Mouse (Mus musculus) ovary, postnatal 14 days (tissue): Measurements from ENCODE around the gene Prdx1.
"Not testable (repeated sequence)": the region's sequence is repeated elsewhere in the genome, so short reads cannot be mapped to it uniquely, and the experiment has no call there.

Experiments
- DNase-seq: peaks from one replicate; pipeline ENCODE4 v3.0.0; 2022; ENCODE audit warnings: low spot score

Gene Prdx1

DNA sequence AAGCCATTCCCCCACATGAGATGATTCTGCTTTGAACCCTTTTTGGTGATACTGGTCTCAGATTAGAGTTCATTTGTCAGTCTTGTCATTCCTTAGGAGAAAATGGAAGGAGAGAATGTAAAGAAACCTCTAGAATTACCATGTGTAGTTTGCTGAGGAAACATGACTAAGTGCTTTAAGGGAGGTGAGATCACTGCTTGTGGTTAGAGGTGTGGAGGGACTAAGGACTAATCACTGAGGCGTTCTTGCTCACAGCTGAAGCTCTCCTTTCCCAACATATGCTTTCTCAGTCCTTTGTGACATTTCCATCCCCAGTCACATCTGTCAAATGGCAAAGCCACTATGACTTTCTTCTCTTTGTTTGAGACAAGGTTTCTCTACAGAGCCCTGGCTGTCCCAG is 7.5 kb upstream of the Prdx1 start:
- no peak for DNase-seq

DNA sequence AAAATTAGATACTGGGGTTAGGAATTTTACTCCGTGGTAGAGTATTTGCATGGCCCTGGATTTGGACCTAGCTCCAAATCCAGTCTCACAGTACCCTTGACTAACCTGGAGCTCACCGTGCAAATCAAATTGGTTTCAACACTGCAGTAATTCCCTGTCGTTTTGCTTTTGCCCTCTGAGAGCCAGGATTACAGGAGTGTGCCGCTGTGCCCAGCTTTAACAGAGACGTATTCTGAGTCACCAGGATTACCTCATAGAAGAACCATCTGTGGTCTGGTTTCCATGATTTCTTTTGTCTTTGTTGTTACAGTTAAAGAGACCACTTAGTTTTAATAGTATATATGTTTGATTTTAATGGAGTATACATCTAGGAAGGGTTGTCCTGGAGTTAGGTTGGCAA is 6.2 kb upstream of the Prdx1 start:
- DNase-seq: no peak

DNA sequence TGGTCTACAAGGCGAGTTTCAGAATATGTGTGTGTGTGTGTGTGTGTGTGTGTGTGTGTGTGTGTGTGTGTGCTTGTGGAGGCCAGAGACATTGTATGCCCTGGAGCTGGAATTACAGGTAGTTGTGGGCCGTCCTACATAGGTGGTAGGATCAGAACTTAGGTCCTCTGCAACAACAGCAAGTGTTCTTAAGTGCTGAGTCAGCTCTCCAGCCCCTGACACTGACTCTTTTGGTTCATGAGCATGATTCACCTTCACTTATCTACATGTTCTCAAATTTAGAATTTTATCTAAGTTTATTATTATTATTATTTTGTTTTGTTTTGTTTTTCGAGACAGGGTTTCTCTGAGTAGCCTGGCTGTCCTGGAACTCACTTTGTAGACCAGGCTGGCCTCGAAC is 4.8 kb upstream of the Prdx1 start:
- not testable (repeated sequence) for DNase-seq

DNA sequence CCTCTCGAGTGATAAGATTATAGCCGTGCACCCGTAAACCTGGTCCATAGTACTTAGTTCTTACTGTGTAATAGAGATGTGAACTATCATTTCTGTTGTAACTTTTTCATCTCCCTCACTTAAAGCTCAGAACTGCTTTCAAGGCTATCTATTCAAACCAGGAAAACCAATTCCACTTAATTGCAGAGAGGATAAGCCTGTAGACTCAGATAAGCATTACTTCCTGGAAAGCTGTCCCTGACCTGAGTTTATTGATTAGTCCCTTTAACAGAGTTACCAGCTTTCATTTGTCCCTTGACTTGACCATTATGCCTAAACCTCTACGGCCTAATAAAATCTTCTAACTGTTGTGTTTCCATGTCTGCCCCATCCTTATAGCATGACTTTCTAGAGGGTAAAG is 1.4 kb upstream of the Prdx1 start:
- no peak for DNase-seq

DNA sequence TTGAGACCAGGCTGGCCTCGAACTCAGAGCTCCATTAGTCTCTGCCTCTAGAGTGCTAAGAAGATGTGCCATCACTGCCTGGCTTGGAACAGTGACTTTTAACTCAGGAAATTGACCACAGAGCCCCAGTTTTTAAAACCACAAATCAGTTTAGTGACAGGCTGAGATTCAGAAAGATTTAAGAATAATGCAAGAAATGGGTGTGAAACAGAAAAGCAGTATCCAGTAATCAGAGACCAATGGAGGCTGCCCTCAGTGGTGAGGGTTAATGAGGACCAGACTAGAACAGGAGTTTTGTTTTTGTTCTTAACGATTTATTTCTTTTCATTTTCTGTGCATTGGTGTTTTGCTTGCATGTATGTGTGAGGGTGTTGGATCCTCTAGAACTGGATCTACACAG is 679 bp upstream of the Prdx1 start:
- no peak for DNase-seq

DNA sequence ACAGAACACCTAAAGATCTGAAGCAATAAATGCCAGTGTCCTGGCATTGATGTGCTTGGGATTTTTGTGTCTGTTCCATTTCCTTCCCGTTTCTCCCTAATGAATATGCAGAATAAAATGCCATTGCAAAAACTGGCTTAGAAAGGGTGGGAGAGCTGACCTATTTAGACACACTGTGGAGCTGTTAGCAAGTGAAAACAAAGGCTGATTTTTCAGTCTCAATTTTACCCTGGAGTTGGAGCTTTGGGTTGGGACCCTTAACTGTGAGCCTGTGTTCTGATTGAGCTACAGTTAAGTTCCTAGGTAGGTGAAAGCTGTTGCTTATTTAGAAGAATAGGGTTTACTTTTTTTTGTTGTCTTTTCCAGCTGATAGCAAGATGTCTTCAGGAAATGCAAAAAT is 1.7 kb downstream of the Prdx1 start:
- DNase-seq: no peak

DNA sequence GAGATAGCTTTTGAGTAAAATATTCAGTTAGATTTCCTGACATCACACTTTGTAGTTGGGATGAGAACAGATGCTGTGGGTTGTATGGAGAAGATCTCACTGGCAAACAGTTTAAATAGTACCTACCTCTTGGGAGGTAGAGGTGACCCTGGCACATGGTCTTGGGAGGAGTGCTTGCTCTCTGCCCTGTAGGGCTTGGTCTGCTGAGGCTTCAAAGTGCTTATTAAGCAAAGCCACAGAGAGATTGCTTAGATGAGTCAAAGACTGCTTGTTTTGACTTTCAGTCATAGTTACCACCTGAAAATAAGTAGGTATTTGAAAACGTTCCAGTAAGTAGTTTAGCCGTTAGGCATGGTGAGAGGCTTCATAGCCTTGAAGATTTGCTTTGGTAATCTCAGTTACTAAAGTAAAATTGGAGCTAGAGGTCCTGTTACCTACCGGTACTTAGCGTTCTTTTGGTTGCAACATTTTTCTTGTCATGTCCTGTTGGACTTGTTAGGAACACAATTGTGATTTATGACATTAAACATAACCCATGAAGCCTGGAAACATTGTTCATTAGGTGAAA is 4.0 kb downstream of the Prdx1 start:
- no peak for DNase-seq

DNA sequence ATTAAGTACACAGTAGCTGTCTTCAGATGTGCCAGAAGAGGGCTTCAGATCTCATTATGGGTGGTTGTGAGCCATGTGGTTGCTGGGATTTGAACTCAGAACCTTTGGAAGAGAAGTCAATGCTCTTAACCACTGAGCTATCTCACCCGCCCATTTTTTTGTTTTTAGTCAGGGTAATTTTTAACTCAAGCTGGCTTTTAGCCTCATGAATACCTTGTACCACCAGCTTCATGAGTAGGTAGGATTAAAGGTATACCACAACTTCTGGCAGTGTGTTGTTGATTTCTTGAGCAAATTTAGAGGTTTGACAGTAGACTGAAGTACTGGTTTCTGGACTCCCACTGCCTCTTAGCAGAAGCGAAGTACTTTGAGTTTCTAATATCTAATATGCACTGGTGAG is 6.8 kb downstream of the Prdx1 start:
- no peak for DNase-seq

DNA sequence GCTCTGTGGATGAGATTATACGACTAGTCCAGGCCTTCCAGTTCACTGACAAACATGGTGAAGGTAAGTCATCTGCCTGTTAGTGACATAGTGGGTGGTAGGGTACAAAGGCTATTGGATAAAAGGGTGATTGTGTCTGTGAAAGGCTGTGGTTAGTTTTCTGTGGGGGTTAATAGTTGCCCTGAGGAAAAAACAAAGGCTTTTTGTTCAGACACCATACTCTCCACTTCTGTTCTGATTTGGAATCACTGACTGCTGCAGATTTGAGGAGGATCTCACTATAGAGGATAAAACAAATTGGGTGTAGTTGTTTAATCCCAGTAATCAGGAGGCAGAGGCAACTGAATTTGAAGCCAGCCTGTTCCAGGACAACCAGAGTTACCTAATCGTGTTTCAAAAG is 8.4 kb downstream of the Prdx1 start:
- no peak for DNase-seq

DNA sequence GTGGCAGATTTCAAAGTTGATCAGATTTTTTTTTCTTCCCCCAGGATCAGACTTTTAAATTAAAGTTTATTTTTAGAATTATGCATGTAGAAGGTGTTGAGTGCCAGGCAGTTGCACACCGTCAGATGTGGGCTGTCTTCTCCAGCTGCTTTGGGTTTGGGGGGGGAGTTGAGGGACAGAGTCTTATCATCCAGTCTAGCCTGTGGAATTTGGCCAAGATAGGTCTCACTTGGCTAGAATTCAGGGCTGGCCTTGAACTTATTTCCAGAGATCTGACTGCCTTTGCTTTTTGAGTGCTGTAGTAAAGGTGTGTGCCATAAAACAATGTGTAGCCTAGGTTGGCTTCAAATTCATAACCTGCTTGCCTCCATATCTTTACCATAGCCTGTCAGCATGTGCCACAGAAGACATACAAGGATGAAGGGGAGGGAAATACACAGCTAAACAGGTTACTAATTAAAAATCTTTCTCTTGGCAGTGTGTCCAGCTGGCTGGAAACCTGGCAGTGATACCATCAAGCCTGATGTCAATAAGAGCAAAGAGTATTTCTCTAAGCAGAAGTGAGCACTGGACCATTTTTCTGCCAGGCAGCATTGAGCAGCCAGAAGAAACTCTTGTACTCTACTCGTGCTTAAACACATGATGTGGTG is 13.5 kb downstream of the Prdx1 start:
- DNase-seq: no peak

DNA sequence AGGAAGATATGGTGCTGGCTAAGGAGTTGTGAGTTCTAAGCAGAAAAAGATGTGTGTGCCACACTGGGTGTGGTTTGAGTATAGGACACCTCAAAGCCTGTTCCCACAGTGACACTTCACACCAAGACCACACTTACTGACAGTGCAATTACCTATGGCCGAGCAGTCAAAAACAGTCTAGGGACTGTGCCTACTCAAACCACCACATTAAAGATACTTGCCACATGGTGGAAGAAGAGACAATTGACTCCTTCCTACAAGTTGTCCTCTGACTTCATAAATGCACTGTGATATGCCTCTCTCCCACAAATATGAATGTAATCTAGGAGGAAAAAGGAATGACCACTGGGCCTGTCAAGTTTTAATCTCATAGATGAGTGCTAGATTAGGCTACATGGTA is 15.6 kb downstream of the Prdx1 start:
- no peak for DNase-seq

DNA sequence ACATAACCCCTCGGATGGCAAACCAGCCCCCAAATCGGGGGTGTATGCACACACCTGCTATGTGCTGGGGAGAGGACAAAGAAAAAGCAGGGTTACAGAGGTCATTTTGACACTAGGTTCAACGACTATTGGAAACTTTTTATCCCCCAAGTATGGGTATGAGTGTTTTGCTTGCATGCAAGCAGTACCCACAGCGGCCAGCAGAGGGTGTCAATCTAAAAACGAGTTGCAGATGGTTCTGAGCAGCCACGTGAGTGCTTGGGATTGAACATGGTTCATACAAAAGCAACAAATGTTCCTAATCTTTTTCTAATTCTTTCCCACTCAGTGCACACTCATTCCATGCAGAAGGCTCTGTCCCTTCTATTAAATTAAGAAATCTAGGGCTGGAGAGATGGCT is 18.5 kb downstream of the Prdx1 start:
- DNase-seq: peak; percentile 75

DNA sequence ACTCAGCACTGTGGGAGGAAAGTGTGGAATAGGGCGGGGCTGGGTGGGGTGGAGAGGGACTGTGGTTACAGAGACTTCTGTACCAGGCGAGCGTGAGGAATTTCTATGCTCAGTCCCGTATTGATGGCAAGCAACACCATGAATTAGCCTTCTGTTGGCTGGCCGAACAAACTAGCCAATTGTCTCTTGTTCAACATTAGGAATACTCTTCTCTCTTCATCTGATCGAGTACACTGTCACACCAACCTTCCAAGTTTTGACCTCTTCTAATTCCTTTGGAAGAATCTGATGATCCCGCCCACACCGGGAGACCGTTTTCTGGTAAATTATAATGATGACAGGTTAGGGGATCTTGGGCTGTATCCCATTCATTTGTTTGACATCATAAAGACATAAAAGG is 22.3 kb downstream of the Prdx1 start:
- no peak for DNase-seq

DNA sequence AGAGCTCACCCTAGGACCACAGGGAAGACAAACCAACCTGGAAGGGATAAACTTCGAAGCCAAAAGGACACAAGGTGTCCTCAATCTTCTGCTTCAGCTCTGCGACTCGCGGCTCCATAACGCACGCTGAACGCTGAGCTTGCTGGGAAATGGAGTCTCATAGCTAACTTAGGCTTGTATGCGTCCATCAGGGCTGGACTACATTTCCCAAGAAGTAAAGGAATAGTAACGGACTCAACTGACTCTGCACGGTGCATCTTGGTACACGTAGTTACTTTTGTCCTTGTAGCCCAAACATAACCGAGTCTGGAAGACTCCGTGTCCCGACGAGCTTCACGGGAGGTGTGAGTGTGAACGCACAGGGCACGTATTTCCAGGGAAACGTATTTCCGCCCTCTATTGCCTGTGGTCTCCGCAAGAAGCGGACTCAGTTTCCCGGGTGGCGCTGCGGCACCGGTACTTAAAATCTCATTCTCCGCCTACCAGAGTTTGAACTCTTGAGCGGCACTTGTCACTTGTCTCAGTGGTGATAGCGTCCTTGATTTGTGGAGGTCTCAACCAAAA is 22.9 kb downstream of the Prdx1 start, which contains the start of the genes Mmachc and Ccdc163:
Gene Mmachc (minus strand): TSS at position 206 of the 564 bp plus-strand sequence.
Gene Ccdc163 (plus strand): TSS at position 309 of the 564 bp plus-strand sequence.
- DNase-seq: peak; percentile 69

DNA sequence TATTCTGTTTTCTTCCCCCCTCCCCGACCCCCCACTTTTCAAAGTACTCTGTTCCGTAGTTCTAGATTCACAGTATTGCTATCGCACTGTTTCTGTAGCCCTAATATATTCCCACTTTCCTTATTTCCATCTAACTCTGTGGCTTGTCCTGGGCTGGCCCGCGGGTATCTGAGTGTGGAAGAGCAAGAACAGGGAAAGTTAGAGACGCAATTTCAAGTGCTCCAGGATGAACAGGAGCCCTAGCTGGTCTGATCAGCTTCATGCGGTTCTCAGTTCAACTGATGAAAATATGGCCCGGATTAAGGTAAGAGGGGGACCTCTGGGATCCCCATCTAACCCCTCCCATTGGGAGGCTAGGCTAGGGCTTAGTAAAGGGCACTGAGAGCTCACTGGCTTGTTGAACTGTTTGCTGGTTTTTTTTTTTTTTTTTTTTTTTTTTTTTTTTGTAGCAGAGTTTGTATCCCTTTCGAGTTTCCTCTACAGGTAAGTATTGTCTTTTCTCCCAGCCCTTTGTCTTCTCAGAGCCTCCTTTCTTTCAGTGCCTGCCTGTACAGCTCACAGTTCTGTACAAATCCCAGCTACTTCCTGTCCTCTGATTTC is 23.5 kb downstream of the Prdx1 start:
- DNase-seq: no peak

DNA sequence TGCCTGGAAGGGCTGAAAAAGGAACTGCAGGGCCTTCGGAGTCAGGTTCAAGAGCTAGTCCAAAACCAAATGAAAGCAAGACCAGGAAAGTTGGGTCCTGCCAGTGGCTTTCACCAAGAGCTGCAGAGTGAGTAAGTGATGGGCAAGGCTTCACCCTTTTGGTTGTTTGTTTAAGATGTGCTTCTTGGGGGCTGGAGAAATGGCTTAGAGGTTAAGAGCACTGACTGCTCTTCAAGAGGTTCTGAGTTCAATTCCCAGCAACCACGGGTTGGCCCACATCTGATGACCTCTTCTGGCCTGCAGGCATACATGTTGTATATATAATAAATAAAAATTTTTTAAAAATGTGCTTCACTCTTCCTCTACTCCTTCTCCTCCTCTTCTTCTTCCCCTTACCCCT is 24.8 kb downstream of the Prdx1 start:
- DNase-seq: no peak

DNA sequence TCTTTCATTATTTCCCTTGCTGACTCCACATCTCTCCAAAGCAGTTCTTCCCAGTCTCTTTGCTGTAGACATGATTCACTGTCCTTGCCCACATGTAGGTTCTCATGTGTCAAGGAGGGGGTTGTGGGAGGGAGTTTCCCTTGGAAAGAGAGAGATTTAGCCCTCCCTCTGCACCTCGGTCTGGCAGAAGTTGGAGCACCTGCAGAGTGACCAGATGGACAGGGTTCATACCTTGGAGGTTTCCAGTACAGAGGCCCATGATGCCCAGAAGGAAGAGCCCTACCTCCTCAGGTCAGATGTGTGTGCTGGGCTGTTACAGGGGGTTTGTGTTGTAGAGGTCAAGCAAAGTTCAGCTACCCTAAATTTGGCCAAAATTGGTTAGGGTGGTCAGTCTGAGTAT is 27.2 kb downstream of the Prdx1 start:
- no peak for DNase-seq

DNA sequence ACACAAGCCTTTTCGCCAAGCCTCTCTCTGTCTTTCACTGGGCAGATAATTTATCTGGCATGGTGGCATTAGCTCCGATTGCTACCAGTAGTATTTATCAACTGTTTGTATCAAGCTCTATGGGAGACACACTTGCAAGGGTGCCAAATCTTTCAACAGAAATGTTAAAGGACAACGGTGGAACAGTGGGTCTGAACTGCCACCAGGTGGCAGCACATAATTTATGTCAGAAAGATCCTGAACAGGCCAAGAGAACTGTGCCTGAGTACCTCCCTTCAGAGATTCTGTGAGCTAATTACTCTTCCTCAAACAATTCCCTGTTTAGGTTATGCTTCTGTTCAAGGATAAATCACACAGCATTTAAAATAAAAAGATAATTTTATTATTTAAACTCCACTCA is 34.1 kb downstream of the Prdx1 start:
- DNase-seq: peak; percentile 47

DNA sequence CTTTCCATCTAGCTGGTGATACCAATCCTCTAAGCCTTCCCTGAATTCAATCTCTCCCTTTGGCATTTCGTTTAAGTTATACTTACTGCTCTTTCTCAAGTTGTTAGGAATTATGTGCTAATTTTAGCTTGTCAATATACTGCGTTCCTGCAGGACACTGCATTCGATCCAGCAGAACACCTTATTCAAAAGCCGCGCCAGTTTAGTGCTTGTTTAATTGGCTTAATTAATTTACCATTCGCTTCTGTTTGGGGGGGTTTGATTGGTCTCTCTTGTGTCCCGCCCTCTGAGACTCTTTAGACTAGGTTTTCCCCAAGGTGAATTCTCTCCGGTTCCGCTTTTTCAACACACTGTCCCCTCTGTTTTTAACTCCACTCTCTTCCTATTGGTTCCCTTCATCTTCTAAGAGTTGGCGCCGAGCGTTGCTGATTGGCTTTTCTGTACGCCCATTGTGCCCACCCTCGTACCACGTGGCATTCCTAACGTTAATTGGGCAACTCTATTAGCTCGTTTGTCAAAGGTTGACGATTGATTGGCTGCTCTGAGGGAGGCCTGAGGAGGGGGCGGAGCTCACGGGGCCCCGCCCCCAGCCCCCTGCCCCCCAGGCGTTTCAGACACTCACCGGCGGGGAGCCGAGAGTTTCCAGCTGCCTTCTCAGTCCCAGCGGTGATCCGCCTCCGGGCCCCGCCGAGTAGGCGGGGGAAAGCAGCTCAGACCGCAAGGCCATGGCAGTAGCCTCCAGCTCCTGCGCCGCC is 35.2 kb downstream of the Prdx1 start, which contains the start of gene Tesk2:
Gene Tesk2 (plus strand): TSS at position 606 of the 755 bp plus-strand sequence.
- DNase-seq: peak; percentile 69

DNA sequence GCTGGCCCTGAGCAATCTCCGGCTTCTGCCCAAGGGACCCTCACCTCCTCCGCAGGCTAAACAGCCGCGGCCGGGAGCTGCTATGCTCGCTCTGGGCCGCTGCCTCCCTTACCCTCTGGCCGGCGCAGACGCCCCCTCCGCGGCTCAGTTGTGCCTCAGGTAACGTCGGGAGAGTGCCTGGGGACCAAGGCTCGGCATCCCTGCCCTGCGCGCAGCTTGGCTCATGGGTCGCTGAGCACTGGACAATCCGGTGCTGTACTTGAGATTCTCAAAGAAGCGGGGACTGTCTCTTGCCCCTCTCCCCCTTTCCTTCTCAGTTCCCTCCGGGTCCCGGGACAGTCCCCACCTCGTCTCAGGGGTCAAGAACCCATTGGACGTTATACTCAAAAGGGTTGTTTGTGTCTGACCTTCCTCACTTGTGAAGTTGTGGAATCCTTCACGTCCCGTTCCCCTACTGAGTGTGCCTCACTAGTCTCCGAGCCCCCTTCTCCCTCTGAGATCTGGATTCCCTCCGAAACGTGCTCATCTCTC is 35.8 kb downstream of the Prdx1 start:
- DNase-seq: no peak

DNA sequence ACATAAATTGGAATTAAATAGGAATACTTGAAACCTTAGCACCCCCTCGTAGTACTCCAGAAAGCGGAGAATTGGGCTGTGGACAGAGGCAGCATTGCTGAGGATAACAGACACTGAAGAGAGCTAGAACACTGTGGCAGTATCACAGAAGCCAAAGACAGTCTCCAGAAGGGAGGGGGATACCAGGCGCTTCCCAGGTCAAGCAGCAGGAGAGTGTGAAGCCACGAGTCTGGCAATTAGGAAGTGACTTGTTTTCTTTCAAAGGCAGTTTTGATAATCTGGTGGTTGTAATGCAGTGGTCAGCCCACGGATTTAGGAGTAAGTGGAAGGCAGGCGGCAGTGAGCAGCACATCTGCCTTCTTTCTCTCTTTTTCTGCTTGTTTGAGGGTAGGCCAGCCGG is 36.9 kb downstream of the Prdx1 start:
- no peak for DNase-seq

DNA sequence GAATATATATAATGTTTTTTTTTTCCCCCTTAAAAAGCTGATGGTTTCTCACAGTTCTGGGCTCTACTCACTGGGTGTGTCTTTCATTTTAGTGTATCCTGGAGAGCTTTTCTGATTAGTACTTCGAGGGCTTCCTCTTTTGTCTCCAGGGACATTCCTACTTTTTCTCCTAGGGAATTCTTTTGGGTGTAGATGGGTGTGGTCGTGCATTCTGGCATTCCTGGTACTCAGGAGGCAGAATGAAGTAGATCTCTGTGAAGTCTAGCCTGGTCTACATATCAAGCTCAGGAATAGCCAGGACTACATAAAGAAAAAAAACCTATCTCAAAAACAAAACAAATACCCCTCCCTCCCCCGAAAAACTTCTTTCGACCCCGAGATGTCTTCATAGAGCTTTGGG is 40.1 kb downstream of the Prdx1 start:
- DNase-seq: no peak
